Mouse (Mus musculus) ES-Bruce4 (cell line): ENCODE measurements around the gene Snx9.

Experiments used
- CTCF ChIP-seq: IDR thresholded peaks from one replicate; pipeline ENCODE4 v1.8.1; 2011; ENCODE audit warnings: low read depth, low read length
- EP300 ChIP-seq: IDR thresholded peaks from 2 replicates; pipeline ENCODE4 v1.6.1; 2011; ENCODE audit warnings: low read depth, low read length; ENCODE audit not compliant: insufficient read depth
- POLR2A ChIP-seq: IDR thresholded peaks from one replicate; pipeline ENCODE4 v1.8.1; 2011; ENCODE audit warnings: low read length; ENCODE audit not compliant: insufficient read depth

DNA sequence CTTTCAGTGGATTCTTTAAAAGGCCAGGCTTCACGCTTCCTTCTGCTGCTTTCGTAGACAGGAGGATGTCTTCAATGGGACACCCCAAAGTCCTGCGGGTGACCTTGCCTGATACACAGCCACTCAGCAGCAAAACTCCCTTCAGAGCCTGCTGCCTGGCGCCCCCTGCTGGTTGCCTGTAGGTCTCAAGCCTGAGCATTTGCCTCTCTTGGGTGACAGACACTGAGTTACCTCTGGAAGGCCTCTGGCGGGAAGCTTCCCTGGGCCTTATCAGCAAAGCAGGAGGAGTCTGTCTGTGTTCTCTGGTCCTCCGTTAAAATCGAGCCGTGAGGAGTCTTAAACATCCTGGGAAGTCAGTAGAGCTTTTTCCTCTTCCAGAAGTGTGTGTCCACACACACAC, 49.3 kb downstream of the Snx9 start:
- peak; percentile 98 for TF ChIP-seq CTCF
- no peak for TF ChIP-seq POLR2A
- no peak for TF ChIP-seq EP300
